Mouse (Mus musculus) CD8-positive naive resting alpha-beta T cell, adult 2 months (primary cell): ENCODE data around the gene Erh.

ENCODE experiments used
- DNase-seq, 2 experiments: peaks; one replicate each; pipeline ENCODE4 v3.0.0; 2022; ENCODE audit warnings: low read depth in 2 of 2, low spot score in 2 of 2

Erh gene

DNA sequence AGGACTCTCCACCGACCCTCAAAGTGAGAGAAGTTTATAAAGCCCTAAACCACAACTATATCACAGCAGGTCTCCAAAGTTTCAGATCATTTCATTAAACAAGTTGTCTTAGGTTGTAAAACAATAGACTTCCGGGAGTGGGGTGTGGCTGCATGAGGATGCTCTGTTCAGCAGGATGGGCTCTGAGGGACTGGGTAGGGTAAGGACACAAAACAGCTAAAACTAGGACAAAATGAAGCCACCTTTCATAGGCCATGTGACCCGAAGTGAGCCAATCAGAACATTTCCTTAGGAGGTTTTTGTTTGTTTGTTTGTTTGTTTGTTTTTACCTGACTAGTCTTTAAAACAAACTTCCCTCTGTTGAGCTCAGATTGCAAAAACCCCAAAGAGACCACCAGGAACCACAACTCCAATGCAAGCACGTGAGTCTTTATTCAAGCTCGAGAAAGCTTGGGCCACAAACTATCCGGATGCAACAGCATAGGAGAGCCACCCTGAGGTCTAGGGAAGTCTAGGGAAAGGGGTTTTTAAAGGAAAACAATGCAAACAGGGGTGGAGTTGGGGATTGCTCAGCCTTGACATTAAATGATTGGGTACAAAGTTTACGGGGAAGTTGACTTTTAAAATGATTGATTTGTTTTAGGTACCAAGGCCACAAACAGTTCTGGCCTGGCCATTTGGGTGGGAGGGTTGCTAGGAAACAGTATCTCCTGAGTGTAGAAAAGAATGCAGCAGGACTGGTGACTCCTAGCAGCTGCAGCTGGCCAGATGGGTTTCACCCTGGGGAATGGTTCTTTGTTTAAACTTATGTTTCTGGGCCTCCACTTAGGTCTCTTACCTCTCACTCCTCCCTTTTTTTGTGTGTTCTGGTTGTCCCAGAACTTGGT lies 28.5 kb downstream of the Erh start:
- DNase-seq: no peak

DNA sequence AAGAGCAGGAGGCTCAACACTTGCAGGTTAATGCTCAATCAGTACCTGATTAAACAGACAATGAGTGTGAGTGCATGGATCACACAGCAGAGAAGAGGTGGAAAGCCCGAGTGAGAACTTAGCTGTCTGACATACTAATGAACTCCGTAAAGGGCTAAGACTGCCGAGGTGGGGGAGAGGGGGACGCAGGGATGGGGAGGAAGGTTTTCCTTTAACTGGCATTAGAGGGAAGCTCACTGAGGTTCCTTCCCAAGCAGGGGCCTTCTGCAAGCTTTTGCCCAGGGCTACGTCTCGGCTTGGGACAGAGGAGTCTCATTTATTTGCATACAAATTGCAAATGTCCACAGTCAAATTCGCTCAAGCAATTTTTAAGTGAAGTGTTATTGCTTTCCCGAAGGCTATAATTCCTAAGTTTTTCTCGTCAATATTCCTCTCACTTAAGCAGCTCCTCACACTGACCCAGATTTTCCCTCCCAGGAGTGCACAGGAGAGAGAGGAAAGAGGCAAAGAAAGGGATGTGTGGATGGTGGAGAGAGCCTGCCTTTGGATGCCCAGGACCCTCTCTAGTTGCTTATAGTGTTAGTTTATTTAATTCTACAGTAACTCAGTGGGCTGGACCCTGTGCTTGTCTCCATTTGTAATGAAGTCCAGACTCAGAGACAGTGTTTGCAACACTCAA lies 31.9 kb downstream of the Erh start:
- DNase-seq: no peak

- no peak for DNase-seq
Observed at GRCm38 (mm10) chr12:80609928-80610327, 34.2 kb downstream of the Erh start.

GRCm38 (mm10) chr12:80608576-80608975 lies 35.6 kb downstream of the Erh start:
- no peak for DNase-seq

DNA sequence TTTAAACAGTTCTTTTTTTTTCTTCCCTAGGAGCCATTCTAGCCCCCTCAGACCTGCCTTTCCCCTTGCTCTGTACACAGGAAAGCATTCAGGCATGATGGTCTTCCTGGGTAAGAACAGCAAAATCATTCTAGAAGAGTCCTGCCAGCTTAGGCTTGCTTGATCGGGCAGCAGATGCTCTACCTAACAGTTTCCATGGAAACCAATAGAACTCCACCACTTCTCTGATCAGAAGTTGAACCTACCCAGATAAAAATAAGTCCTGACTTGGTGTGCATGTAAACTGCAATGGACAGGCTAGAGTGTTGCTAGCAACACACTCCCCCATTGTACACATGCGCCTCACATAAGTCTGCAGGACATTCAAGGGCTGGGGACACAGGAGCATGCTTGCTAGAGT lies 39.9 kb downstream of the Erh start:
- DNase-seq: no peak

GRCm38 (mm10) chr12:80603566-80603965 lies 40.6 kb downstream of the Erh start:
- DNase-seq: no peak

DNA sequence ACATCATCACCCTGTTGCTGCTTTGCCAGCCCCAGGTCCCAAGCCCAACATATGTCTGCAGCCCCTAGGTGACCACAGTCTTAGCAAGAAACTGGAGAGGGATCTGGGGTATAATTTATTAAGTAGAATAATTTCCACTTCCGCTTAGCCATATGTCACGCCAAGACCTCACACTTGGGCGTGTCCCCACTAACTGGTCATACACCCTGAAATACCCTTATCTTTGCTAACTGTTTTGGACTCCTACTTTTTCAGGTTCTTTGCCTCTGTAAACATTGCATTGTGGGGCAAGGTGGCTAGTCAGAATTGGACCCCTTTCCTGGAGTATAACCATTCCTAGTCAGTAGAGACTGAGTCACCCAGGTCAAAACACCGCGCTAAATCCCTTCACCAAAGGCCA lies 41.7 kb downstream of the Erh start:
- DNase-seq: no peak

DNA sequence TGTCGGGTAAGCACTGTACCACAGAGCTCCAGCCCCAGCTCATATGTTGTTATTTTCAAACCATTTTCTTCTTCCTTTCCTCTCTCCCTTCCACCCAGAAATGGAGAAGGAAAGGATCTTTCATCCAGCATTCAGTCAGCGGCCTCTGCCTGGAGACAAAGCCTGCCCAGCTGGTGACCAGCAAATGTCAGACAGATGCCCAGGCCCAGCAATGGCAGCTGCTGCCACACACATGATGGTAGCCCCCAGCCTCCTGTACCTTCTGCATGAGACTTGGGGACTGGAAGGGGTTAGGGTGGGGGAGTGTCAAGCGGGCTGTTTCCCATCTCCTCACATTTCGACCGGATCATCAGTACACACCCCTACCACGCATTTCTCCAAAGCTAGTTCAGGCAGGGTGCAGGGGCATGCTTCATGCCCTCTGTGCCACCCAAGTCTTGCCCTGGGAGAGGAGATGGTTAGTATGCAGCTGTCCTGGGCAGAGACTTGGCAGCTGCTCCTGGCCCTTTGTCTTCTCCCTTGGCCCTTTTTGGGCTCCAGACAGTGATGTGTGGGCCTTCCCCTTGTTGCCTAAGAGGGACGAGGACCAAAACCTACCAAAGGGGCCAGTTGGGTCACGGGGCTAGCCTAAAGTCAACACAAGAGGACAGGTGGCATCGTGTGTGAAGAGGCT lies 42.4 kb downstream of the Erh start:
- DNase-seq: no peak

DNA sequence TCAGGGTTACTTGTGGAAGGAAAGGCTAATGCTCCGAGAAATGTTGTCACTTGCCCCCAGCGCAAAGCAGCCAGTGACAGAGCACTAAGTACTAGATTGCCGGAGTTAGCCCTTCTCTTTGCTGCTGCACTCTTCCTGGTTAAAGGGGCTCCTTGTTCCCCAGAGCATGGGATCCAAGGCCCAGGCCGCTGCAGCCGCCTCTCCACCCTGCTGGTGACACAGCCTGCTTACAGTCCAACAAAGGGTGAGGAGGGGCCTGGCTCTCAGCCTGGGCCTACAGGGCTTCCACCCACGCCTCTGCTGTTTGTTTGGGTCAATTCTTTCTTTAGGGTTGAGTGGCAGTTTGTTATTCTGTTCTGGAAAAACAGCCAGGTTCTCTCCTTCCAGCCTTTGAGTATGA lies 45.4 kb downstream of the Erh start:
- no peak for DNase-seq

DNA sequence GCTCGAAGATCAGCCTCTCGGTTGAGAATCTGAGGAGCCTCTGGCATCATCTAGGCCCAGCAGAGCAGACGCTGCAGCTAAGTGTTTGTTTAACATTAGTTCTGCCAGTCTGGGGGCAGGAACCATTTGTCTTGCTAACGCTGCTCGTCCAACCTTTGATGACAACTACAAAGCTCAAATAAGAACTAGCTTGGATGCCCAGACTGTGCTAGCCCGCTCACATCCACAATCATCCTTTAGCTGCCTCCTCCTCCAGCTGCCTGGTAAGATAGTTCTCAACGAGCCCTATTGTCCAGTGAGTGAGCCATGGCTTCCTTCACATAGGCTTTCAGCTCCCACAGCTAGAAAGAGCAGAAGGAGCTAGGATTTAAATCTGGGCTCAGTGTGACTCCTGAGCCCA lies 45.9 kb downstream of the Erh start:
- DNase-seq: no peak

DNA sequence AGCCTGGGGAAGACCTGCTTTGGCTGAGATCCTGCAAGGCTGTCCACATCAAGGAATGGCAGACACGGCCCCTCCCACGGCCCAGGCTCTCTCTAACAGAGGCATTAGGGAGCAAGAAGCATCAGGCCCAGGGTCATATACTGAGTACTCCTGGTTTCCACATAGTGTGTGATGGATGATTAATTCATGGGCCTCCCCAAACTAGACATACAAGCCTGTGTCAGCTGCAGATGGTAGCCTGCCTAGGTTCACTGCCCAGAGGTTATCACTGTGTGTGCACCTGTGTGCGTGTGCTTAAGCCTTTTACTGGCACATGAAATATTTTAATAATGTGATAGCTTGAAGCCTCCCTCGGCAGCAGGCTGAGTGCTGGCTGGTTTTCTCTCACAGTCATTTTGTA lies 48.2 kb downstream of the Erh start:
- no peak for DNase-seq

GRCm38 (mm10) chr12:80595566-80595965 lies 48.6 kb downstream of the Erh start:
- DNase-seq: no peak

DNA sequence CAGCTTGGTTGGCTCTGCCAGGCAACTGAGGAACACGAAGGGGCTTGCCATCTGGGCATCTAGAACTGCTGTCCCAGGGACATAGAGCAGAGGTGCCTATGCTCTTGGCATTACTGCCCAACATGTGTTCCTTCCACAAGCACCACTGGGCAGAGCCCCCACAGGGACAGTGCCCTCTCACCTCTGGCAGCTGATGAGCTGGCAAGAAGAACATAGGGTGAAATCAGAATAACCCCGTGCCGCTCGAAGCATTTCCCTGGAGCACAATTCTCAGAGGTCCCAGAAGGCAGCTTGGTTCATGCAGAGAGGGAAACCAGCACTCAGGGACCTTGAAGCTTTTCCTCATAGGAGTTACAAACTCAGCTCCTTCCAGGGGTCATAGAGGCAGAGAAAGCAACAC lies 49.4 kb downstream of the Erh start:
- DNase-seq: no peak

- no peak for DNase-seq
Observed at GRCm38 (mm10) chr12:80594141-80594540, 50.0 kb downstream of the Erh start.

DNA sequence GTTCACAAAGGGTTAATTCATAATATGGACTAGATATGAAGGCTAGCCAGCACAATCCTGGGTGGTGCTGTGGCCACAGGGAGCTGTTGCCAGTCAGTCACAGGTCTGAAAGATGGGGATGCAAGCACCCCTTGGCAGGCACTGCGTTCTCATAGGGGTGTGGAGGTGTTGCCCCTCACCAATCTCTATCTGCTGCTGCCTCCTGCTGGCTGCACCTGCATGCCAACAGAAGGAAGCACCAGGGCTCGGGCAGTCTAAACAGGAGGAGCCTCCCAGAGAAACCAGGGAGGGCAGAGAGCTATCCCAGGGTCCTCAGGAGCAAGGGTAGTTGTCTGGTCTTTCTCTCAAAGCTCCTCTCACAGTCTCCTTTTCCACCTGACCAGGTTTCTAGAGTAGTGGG lies 59.2 kb downstream of the Erh start:
- no peak for DNase-seq
